Mouse (Mus musculus) liver (tissue): ENCODE measurements at regions not wholly inside any gene's neighbourhood (a gene's known extent, or its start where the extent isn't known, plus 50 kb on each side); places are given as distances from the start of the nearest gene placed in this dataset.
A peak's percentile ranks its signal among the peaks of the same experiment; 100 is the strongest.

Experiments
- DNase-seq: peaks from one replicate; pipeline ENCODE4 v3.0.0-alpha.2; 2020; ENCODE audit warnings: mixed read lengths

DNA sequence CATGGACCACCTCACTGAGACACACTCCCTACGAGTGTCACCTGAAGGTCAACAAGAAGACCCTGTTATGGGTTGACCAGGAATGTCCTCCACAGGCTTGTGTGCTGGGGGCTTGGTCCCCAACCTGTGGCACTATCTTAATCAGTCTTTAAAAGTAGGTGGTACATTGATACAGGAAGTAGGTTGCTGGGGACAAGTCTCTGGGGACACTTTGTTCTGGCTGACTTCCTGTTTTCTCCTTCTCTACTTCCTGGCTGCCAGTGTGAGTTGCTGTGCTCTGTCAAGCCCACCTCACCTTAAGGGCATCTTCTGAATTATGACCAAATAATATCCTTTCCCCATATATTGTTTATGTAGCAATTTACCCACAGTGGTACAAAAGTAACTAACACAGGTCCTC, 96.1 kb downstream of the Cct6b start:
- no peak for DNase-seq

DNA sequence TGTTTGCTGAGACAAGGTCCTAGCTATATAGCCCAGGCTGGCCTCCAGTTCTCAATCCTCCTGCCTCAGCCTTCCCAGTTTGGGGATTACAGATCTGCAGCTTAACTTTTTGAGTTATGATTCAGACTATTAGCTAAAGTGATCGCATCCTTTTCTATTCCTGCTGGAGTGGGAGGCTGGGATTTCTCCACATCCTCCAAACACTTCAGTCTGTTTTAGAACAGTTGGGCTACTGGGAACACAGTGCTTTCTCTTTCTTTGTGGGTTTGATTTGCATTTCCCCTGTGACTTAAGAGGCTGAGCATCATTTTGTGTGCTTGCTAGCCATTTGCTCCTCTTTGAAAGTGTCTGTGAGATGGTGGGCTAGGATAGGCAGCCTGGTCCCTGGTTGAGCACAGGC, 100.0 kb downstream of the Cct6b start:
- DNase-seq: no peak

DNA sequence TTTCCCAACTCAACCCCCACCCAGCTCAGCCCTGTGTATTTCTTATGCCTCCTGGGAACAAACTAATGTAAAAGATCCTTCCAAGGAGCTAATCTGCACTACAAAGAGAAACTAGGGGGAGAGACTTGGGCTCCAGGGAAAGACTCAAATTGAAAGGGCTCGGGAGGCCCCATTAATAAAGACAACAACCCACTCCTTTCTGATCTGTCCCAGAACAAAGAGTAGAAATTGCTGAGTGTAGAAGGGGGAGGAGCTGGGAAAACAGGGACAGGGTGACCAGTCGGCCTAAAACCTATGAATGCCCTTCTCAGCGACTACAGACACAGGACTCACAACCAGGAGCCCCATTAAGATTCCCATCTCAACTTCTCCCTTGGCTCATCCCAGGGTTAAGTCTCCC, 102.0 kb downstream of the Cct6b start:
- no peak for DNase-seq

DNA sequence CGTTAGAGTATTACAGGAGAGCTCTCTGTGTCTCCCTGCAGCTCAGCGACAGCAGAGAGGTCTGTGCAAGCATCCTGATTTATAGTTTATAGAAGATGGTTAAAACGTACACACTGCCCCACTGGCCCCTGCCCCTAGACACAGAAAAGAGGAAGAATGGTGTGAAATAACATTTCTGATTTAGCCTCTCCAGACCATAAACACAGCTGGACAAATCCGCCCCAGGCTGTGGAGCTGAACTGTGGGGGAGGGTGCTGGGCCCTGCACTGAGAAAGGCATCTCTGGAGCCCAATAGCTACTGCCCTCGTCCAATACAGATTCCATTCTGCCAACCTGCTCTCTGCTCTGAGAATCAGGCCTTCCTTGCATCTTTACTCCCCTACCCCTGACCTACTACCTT, 112.4 kb downstream of the Cct6b start:
- DNase-seq: no peak

DNA sequence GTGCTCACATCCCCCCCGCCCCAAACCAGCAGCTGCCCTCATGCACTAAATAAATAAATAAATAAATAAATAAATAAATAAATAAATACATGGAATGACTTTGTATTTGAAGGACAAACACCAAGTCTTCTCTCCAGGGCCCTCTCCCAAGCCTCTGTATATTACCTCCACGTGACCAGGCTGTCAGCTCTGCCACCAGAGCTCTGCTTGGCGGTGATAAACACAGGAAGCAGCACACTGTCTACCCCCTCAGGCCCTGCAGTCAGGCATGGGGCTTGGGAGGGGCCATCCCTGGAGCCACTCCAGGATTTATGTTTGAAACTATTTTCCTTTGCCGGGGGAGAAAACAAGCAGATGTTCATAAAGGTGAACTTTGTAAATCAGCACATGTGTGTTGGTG, 125.6 kb downstream of the Cct6b start:
- DNase-seq: no peak

DNA sequence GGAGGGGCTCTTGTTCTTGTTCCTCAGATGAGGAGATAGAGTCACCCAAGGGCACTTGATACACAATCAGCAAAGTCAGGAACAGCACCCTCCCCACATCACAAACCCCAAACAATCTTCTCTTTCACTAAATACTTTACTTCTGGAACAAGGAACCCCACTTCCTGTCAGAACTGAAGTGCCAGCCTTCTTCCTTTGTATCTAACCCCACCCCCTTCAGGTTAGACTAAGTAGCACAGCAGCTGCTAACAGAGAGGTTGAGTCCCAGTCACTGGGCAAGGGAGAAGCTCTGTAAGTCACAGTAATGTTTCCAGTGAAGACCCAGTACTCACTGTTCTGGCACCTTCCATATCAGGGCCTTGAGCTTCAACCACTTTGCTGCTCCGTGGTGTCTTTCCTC, 131.9 kb downstream of the Cct6b start:
- no peak for DNase-seq

DNA sequence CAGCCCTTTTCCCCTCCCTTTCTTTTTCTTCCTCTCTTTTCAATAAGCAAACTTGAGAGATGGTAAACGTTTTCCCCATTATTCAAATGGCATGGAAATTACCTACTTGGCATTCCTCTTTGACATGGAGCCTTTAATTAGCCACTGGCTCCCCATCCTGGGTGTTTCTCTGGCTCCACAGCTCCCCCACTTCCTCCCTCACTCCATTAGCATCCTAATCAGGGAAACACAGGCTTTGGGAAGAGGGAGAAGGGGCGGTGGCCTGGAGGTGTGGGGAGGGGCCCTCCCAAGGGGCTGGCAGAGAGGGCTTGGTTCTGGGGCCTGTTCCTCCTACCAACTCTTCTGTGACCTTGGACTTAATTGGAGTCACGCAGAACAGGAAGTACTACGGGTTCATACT, 132.7 kb downstream of the Cct6b start:
- no peak for DNase-seq

DNA sequence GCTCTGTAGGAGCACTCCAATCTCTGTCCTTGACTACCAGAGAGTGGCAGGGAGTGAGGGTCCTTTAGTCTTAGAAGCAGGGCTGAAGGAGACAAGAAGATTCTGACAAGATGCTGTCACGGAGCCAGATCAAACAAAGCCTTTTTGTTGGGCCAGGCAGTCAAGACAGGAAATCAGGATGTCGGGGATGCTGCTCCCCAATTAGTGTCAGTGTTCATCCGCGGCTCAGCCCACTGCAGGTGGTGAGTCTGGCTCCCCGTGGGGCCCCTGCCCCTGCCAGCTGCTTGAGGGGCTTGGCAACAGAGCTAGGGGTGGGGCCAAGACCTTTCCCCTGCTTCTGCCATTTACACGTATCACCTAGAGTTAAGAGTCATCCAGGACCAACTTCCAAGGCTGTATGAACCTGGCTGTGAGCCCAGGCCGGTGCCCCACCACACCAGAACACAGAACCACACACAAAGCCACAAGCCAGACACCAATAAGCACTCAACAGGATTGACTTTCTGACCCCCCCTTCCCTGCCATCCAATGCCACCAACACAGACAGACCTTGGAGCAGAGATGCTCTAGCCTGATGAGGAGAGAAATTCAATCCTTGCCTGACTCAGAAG, 137.5 kb downstream of the Cct6b start:
- DNase-seq: no peak

DNA sequence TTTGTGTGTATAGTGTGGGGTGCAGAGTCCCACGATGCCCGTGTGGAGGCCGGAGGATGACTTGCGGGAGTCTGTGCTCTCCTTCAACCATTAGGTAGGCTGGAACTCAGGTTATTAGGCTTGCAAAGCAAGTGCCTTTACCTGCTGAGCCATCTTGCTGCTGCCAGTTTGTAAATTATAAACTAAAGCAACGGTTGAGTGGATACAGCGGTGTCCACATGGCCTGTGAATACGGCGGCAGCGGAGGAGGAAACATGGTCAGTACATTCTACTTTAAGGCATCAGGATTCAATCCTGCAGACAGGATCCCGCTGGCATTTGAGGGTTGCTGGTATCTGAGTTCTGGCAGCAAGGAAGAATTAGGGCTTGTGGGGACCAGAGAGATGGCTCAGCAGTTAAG, 143.1 kb downstream of the Cct6b start:
- no peak for DNase-seq

DNA sequence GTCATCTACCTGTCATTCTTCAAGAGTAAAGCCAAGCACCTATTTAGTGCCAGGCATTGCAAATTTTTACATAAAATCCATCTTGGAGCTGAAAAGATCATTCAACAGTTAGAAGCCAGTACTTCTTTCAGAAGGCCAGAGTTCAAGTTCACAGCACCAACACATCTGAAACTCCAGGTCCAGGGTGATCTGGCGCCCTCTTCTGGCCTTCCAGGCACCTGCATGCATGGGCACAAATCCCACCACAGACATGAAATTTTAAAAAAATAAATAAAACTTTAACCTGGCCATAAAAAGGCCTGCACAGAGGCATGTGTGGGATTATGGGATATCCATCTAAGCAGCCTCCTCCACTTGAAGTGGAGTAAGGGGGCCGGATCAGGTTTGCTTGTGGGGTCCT, 144.7 kb downstream of the Cct6b start:
- no peak for DNase-seq

DNA sequence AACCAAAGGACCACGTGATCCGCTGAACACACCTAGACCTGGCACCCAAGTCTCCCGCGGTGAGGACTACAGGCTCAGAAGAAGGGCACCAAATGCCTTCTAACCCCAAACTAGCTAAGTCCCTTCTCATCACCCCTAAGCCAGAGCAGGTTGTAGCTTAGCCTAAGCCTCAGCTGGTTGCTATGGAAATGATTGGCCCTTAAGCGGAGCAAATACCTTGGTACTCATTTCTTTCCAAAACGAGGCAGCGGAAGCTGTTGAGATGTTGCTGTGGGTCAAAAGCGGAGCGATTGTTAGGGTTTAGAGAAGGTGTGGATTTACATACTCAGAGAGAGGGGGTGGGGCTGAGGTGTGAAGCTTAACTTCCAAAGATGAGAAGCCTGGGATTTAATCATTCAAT, 145.7 kb downstream of the Cct6b start:
- DNase-seq: no peak

DNA sequence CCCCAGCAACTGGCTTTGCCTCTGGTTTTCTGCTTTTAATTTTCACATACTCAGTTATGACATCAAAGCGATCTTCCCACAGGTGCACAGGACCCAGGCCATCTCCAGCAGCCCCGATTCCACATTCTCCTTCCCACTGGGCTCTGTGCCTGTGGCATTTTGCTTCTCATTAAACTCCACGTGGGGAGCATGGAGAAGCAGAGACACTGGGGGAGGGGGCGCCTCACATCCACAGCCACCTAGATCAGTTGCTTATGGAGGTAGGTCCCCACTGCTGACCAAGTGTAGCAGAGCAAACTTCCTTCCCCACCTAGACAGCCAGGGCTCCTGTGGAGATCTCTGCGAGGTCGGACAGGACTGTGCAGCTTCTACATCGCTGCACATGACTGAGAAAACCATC, 147.3 kb downstream of the Cct6b start:
- DNase-seq: no peak

DNA sequence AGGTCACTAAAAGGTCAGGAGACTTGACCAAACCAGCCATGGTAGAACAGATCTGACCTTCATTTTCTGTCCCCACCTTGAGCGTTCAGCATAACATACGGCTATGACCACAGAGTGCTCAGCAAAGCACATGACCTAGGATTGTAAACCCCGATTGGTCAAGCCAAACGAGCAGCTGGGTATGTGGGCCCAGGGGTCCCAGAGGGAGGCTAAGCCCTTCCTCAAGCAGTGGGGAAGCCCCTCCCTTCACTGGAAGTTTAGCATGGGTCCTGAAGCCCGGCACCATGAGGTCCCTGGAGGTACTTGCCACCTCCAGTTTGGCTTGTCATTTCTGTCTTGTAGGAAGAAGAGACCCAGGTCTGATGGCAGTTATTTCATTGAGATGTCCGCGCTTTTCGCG, 149.8 kb downstream of the Cct6b start:
- no peak for DNase-seq

DNA sequence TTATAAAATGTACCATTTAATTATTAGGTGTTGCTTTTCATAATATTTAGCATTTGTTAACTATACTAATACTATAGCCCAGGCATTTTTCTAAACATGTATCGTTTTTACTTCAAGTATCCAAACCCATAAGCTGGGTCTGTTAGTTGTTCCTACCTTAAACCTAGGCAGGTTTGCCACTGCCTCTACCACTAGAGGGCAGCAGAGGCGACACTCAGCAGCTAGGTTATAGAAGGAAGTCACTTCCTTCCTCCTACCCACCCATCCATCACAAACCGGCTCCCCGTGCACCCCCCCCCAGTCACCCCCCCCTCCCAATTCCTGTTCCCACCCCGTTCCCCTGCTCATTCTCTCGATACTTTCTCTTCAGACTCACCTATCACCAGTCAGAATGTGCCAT, 150.6 kb downstream of the Cct6b start:
- peak; percentile 67 for DNase-seq

DNA sequence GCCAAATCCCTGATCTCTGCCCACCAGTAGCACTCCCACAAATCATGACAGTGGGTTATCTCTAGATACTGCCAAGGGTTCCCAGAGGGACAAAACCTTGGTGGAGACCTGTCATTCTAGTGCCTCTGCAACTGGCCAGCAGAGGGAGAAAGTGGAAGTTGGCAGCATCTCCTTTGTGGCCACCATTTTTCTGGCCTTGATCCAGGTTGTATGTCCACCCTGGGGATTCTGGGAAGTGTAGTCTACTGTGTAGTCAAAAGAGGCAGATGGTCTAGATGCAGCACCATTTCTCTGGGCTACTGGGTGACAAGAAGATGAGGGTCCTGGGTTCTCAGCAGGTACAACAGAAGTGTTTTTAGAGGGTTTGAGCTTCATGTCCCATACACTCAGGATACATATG, 152.1 kb downstream of the Cct6b start:
- DNase-seq: no peak

DNA sequence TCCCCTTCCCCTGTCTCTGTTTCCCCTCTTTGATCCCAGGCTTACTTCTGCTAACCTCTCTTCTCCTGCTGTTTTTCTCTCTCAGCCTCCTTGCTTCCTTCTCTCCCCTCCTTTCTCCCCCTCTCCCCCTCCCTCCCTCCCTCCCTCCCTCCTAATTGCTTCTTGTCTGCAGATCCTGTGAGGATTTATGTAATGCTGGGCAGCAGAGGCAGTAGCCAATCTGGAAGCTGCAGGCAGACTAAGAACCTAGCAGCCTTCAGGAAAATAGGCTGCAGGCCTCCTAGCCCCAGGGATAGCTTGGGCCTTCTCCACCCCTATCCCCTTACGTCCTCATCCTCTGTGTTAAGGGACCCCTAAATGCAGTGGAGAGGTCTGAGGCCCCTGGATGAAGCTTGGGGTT, 155.2 kb downstream of the Cct6b start:
- no peak for DNase-seq

DNA sequence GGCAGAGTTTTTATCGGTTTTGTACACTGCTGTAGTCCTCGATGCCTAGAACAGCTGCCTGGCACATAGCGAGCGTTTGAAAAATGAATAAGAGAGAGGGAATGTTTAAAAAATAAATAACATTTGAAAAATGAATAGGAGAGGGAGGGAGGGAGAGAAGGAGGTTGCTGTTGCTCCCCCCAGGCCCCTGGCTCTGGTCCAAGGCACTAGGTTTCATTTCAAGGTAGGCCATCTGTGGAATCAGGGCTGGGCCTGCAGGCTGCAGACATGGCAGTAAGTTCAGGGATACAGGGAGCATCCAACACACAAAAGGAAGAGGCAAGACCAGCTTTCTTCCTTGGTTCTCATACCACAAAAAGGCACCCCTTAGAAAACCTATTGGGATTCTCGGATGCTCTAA, 156.5 kb downstream of the Cct6b start:
- no peak for DNase-seq

DNA sequence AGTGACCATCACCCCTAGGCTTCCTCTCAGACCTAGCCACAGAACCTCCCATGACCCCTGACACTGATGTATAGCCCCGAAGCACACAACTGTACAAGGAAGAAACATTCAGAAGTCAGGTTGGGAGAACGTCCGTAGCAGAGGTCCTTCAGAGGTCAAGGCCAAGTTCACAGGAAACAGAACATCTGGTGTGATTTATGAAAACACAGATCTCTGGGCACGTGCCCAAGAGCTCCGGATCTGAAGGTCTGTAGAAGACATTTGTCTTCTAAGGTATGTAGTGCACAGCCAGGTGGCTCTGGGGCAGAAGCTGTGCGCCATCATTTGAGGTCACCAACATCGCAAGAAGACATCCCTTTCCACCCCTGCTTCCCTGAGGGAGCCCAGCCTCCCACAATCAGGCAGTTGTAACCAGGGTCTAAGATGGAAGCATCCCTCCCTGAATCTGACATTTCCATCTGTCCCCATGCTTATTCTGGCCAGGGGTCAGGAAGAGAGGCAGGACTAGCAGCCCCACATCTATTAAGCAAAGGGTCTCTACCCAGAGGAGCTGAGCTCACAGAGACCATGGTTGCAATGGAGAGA, 159.8 kb downstream of the Cct6b start:
- DNase-seq: no peak

DNA sequence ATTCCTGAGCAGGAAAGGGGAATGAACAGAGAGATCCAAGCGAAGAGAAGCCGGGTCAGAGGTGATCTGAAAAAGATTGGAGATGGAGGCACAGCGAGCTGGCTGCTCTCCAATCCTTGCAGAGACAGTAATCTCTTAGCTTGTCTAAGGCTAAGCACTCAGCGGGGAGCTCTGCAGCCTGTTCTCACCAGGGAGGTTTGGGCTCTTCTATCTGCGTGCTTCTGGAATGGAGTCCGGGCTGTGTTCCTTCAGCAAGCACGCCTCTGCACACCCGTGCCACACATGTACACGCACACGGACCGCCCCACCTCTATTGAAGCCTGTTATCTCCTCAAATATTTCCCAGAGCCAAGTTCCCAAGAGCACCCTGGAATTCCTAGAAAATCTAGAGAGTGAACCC, 161.3 kb downstream of the Cct6b start:
- peak; percentile 9 for DNase-seq

DNA sequence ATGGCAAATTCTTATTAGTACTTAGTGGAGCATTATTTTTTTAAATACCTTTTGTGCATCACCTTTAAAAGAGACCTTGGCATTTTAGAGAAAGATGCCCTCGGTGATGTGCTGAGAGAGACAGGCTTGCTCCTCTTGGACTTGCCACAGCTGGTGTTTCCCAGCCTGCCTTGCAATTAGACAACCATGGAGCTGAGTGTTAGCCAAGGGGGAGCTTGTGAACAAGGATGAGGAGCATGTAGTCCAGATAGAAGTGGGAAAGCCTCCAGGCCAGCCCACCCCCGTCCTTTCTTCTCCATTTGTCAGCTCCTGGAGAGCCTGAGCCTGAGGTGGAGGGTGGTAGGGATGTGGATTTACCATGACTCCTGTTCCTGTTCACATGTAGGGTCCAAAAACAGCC, 161.9 kb downstream of the Cct6b start:
- DNase-seq: no peak

DNA sequence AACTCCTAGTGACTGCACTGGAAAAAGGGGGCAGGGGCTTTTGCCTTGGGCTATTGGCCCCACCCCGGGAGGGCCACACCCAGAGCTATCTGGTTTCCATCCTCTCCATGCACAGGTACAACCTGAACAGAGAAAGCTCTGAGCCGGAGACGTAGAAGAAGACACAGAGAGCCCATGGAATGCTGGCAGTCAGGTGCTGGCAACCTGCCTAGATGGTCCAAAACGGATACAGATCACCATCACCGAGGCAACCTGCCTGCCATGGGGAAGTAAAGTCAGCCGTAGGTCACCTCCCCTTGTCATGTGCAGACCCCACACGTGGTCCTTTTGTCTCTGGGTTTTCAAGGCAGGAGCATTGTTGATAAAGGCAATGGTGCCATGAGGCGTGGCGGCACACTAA, 164.0 kb downstream of the Cct6b start:
- no peak for DNase-seq

DNA sequence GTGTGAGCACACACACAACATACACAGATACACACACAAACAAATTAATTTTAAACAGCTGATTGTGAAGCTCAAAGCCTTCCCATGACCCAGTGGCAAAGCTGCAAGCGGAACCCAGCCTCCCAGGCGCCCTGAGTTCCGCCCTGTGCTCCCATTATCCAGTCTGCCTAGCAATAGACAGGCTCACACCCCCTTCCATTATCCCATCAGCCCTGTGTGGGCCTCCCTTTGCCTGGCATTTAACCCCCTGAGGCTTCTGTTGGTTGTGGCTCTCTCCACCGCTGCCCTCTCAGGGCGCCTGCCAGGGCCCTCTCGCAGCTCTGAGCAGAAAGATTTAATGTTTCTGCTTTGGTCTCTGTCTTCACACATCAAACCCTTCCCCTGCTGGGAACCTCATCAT, 166.4 kb downstream of the Cct6b start:
- DNase-seq: no peak

DNA sequence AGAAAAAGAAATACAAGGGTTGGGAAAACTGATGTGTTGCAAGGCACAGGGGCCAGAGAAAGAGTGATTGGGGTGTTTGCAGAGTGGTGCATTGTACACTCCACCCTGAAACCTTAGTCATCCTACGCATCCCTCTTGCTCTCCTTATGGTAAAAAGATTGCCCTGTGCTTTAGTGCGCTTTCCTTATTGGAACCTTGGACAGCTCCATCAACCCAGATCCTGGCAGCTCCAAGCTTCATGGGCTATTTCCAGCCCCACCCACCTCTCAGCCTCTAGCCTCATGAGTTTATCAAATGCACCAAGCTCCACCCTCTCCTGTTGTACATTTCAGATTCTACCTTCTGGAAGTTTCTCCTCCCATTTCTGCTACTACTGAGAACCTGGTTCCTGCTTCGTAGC, 167.3 kb downstream of the Cct6b start:
- no peak for DNase-seq

DNA sequence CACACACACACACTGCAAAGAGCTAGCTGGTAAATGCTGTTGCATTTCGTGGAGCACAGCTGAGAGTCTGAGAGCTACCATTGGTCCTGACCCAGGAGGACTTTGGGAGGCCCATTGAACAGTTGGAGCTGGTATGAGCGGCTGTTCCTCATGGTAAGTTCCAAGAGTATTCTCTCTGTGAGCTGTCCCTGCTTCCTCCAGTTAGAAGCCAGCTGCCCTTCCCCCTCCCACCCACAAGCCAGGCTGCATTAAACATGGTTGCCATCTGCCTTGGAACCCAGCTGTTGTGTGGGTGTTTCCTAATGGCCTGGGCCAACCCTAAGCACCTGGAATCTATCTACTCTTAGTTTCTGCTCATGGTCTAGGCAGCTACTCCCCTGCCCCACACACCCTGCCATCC, 174.4 kb downstream of the Cct6b start:
- DNase-seq: no peak

DNA sequence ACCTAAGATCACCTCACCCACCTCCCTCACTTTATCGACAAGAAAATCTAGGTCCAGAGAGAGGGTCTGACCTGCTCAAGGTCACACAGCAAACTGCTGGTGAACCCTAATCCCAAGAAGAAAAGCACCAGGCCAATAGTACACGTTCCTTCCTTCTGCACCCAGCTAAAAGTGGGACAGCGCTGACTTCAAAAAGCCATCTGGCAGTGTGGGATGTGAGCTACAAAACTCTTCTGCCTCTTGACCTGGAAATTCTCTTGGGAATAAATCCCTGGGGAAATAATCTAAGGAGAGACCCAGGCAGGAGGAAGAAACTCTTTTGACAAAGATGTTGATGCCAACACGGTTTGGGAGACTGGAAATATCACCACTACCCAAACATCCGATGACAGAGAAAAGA, 175.4 kb downstream of the Cct6b start:
- DNase-seq: no peak
